Mouse (Mus musculus) bone marrow, adult 2 months (tissue): ENCODE results near the gene Mmrn1. TPM values are rescaled to one million over a fixed set of nuclear protein-coding genes. Genes with fewer than 3 reads are reported as not detected.

Experiments used
- H3K27ac ChIP-seq: fragments of 200-500 bp; 2 replicates; pipeline ENCODE4 v1.5.1; 2012; ENCODE audit warnings: low read depth, mild to moderate bottlenecking, control low read depth, inconsistent platforms, low read length; ENCODE audit not compliant: control insufficient read depth, poor library complexity, insufficient read depth
- H3K4me1 ChIP-seq: fragments of 200-500 bp; 2 replicates; pipeline ENCODE4 v1.6.1; 2011; ENCODE audit warnings: low read length; ENCODE audit not compliant: control insufficient read depth, insufficient read depth
- H3K4me3 ChIP-seq: fragments of 200-500 bp; replicated peaks from 2 replicates; pipeline ENCODE3; 2011; ENCODE audit warnings: mild to moderate bottlenecking, low read depth, low read length, control low read depth; ENCODE audit not compliant: control insufficient read depth
- CTCF ChIP-seq: fragments of 200-500 bp; IDR thresholded peaks from 2 replicates; pipeline ENCODE4 v1.5.1; 2011; ENCODE audit warnings: low read length, control low read depth; ENCODE audit not compliant: control insufficient read depth, insufficient read depth
- POLR2A ChIP-seq: fragments of 200-500 bp; IDR thresholded peaks from 2 replicates; pipeline ENCODE4 v1.6.1; 2011; ENCODE audit warnings: low read depth, mild to moderate bottlenecking, control low read depth, low read length, borderline replicate concordance; ENCODE audit not compliant: control insufficient read depth
- WGBS: fragments of 180-500 bp; shearing (Covaris S2); methylation state at CpG from one replicate; pipeline ENCODE4 v1.1.7; 2018; 5-methylcytosine and 5-hydroxymethylcytosine counted together
- polyA plus RNA-seq: library from polyadenylated mRNA; stranded (reverse); fragments of >200 nt; gene quantifications from 2 replicates; pipeline ENCODE4 v1.2.4, GENCODE M21; 2011; ENCODE audit warnings: low replicate concordance; ENCODE audit not compliant: missing spikeins, insufficient read depth, insufficient read length

Mmrn1 gene
- polyA plus RNA-seq, 1 experiment, result 5.3 TPM

GRCm38 (mm10) chr6:60994521-60994920, 69.7 kb downstream of the Mmrn1 start:
- Histone ChIP-seq H3K4me1 (no peaks in the 10 kb centered on the region), H3K27ac (no peak overlapping the region), H3K4me3 (no peak overlapping the region)
- no peak for TF ChIP-seq CTCF
- TF ChIP-seq POLR2A, result no peak
- WGBS, result 75% methylated on average over 10 of the region's 10 CpGs

DNA sequence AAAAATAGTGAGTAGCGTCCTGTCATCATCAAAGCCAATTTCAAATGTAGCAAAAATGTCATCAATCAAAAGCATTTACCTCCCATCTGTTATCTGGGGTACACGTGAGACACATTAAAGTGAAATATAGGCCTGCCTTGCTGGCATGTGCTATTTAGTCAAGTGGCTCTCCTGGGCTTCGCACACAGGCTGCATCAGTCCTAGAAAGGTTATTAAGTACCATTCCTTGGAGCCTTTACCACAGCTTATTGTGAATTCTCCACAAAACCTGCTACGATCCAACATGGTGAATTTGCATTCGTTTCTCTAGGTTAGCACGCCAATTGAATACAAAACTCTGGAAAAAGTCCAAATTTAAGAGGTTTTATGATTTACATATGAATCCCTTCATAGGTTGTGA, 70.8 kb downstream of the Mmrn1 start:
- Histone ChIP-seq H3K4me3 (no peak overlapping the region), H3K27ac (no peak overlapping the region), H3K4me1 (no peaks in the 10 kb centered on the region)
- 79% methylated on average over 6 of the region's 6 CpGs for WGBS
- TF ChIP-seq POLR2A, result no peak
- no peak for TF ChIP-seq CTCF

- TF ChIP-seq POLR2A, result no peak
- TF ChIP-seq CTCF, result no peak
- WGBS, result 70% methylated on average over 1 of the region's 1 CpGs
- Histone ChIP-seq H3K4me3 (no peak overlapping the region), H3K4me1 (no peaks in the 10 kb centered on the region), H3K27ac (no peak overlapping the region)
These were observed 71.6 kb downstream of the Mmrn1 start for GRCm38 (mm10) chr6:60996328-60996727.

DNA sequence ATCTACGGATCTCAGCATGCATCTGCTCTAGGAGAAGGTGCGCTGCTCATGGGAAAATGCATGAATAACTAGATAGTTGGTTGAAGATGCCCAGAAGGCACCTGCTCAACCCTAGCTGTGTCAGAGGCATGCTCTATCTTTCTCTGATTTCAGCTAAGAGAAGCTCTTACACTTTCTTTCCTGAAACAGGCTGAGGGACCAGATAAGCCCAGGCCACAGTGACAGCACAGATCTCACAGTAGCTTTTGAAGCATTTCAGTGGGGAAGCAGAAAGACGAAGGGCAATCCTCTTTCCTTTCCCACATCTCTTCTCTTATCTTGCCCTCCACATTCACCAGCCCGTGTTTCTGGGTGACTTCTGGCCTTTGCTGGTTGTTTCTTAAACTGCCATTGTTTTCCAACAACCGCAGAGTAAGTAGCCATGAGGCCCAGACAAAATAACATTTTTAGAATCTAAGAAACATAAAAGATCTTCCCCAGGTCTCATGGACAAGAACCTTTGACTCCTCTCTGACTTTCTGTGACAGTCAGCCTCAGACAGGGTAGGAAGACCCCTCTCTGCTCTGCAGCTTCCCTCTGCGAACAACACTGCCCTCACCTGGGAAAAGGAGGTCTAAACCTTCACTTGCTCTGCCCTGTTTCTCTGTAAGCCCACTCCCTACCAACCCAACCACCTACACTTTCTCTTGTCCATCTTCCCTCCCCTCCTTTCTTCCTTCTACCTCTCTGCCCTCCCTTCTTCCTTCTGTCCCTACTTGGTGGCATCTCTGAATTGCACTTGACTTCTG, 76.4 kb downstream of the Mmrn1 start:
- TF ChIP-seq CTCF (no peak), POLR2A (no peak)
- Histone ChIP-seq H3K4me3 (no peak overlapping the region), H3K27ac (no peak overlapping the region), H3K4me1 (no peaks in the 10 kb centered on the region)
- WGBS, result 62% methylated on average over 6 of the region's 6 CpGs

DNA sequence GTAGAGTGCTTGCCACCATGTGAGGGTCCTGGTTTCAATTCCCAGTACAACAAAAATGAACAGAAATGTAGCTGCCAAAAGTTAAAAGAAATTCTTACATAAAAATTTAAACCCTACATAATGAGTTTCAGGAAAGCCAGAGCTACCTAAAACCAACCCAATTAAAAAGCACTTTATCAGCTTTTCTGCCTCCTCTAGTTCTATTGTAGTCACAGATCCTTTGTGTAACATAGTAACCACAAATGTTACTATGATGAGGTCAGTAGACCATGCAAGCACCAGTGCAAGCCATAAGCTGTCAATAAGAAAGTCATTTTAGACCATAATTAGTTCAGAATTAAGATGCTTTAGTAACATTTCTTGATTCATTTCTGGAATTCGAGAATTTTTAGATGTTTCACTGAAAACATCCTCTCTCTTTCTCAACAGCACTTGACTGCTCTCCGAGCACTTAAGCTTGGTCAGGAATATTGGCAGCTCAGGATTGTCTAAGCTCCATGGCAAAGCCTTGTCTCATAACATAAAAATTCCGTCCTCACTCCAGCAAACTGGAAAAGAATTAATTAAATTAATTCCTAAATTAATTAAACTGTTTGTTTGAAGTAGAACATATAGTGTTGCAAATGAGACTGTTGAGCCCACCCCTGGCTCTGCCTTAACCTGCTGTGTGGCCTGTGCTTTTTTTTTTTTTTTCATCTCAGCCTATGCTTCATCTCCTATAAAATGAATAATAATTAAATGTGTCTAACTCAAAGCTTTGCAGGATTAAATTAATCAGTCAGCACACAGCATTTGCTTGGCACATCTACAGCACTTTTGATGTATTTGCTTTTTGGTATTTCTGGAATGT, 79.4 kb downstream of the Mmrn1 start:
- WGBS, result 71% methylated on average over 3 of the region's 3 CpGs
- TF ChIP-seq POLR2A, result no peak
- no peaks in the 10 kb centered on the region for H3K4me1 ChIP-seq
- H3K27ac ChIP-seq, result no peak overlapping the region
- no peak overlapping the region for H3K4me3 ChIP-seq

DNA sequence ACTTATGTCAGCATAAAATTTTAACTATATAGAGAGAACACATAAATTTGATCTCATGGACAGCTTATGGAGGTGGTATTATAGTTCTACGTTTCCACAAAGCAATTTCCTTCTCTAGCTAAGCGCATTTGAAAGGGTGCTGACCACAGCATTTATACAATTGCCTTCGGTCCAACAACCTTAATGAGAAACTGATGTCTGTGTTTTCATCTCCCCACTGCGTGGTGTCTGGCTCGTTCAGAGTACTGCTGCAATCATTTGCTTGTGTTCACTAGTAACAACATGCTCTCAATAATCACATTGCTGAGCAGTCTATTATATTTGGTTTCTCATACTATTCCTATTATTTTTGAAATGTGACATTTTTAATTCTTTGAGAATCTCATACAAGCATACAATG, 89.0 kb downstream of the Mmrn1 start:
- 78% methylated on average over 5 of the region's 5 CpGs for WGBS
- H3K27ac ChIP-seq, result no peak overlapping the region
- TF ChIP-seq CTCF (no peak), POLR2A (no peak)
- no peak overlapping the region for H3K4me3 ChIP-seq
- H3K4me1 ChIP-seq, result no peaks in the 10 kb centered on the region

DNA sequence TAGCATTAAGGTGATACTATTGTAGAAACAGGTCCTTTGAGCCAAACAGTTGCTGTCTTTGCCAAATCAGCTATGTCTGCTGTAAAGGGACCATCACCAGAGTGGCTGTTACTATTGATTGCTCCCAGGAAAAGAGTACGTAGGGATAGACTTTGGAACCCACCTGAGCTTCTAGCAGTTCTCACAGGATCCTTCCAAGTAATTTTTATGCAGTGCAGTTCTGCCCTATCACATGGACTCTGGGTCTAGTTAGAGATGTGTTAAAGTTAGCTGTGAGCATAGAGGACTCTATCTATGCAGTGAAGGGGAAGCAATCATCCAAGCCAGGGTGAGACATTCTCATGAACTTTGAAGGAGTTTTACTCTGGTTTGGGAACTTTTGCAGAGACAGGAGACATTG, 94.9 kb downstream of the Mmrn1 start:
- Histone ChIP-seq H3K27ac (no peak overlapping the region), H3K4me3 (no peak overlapping the region), H3K4me1 (no peaks in the 10 kb centered on the region)
- TF ChIP-seq CTCF (no peak), POLR2A (no peak)
- WGBS, result 76% methylated on average over 1 of the region's 1 CpGs

DNA sequence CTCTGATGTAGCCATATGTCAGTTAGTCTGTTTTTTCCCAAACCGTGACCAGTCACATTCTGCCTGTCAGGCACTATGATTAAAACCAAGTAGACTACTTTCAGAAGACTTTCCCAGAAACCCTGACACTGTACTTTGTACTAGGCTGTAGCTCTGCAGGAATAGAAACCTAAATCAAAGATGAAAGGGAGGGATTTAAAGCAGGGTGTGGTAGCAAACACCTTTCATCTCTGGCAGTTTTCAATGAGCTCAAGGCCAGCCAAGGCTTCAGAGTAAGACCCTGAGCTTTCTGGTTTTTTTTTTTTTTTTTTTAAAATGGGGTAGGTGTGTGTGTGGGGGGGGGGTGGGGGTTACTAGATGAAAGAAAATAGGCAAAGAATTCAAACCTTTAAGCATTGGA, 96.2 kb downstream of the Mmrn1 start:
- TF ChIP-seq CTCF, result no peak
- 82% methylated on average over 1 of the region's 1 CpGs for WGBS
- no peak overlapping the region for H3K27ac ChIP-seq
- no peak overlapping the region for H3K4me3 ChIP-seq
- H3K4me1 ChIP-seq, result no peaks in the 10 kb centered on the region
